Mouse (Mus musculus): ENCODE measurements around the gene Ccdc93.

GRCm38 (mm10) chr1:121430183-121430937 is 489 bp upstream of the Ccdc93 start:
- no peak for TF ChIP-seq CTCF (conservative IDR thresholded peaks at IDR 0.05; ENCODE audit: insufficient read depth, insufficient read length, low read depth, low read length)
- TF ChIP-seq POLR2A (IDR thresholded peaks at IDR 0.05; ENCODE audit: low read depth, low read length), result no peak

All from kidney, adult 2 months (tissue).